Mouse (Mus musculus): ENCODE measurements around the gene Hist1h2ad. TPM values are rescaled to one million over a fixed set of nuclear protein-coding genes. Genes with fewer than 3 reads are reported as not detected.
"Not testable (repeated sequence)": the region's sequence is repeated elsewhere in the genome, so short reads cannot be mapped to it uniquely, and the experiment has no call there.

Gene Hist1h2ad
- polyA plus RNA-seq, 1 experiment from 2014 or later, result 0.90 TPM

DNA sequence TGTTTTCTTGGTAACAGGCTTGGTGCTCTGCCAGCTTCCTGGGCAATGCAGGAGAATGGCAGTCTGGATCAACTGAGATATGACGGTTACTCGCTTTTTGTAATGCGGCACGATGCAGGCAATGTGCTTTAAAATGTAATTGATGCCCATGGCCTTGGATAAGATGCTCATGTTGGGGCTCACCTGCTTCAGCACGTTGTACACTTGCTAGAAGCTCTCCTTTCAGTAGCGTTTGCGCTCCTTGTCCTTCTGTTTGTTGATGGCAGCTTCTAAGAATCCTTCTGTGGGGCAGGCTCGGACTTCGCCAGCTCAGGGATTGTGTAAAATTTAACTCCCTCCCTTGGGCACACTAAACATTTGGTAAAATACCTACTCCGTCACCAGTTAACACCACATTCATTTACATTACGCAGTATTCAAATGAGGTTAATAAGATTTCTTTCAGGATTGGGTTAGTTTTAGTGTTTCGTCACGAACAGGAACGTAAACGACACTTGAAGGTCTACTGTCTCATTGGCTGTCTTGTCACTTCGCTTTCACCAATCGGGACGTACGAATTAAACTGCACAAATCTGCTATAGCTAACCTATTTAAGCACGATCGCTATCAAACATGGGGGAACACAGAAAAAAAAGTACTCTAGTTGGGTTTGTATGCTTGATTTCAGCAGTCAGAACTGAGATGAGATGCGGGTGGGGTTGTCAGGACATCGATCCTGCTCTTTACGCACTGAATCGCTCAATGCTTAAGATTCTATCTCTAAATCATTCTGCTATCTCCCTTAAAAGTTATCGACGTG is 46.8 kb downstream of the Hist1h2ad start, which contains the start of gene Hist1h2be:
Gene Hist1h2be, minus strand, starts transcription at position 392 of the 799 bp plus-strand sequence.
- Histone ChIP-seq H3K9ac (ENCODE audit: low read length) (peak within 1 kb of the TSS; percentile 94), H3K27ac (ENCODE audit: low read depth, low read length) (peak within 1 kb of the TSS; percentile 96), H3K9me3 (ENCODE audit: control insufficient read depth, low read length) (no peaks in the 10 kb centered on the region), H3K4me2 (ENCODE audit: low read depth) (peak within 1 kb of the TSS; percentile 98), H3K4me1 (ENCODE audit: control insufficient read depth, insufficient read depth, low read length) (no peaks in the 10 kb centered on the region), H3K27me3 (ENCODE audit: control insufficient read depth, insufficient read depth, low read length) (no peaks in the 10 kb centered on the region), H3K4me3 (ENCODE audit: low read depth, low read length) (peak within 1 kb of the TSS; percentile 69), H3K36me3 (ENCODE audit: control insufficient read depth, insufficient read depth, low read length) (no peaks in the 10 kb centered on the region)
- peak; percentile 60 for ATAC-seq (ENCODE audit: insufficient read depth, low FRiP score, low TSS enrichment)
- DNase-seq (ENCODE audit: low spot score), result peak; percentile 77
- 2% methylated on average over 27 of the region's 27 CpGs for WGBS

GRCm38 (mm10) chr13:23621532-23622174 is 47.5 kb downstream of the Hist1h2ad start:
- Histone ChIP-seq H3K27ac (ENCODE audit: low read depth, low read length) (peak overlapping the region; percentile 96), H3K4me2 (ENCODE audit: low read depth) (peak overlapping the region; percentile 98), H3K9me3 (ENCODE audit: control insufficient read depth, low read length) (no peaks in the 10 kb centered on the region), H3K4me3 (ENCODE audit: low read depth, low read length) (peak overlapping the region; percentile 69), H3K36me3 (ENCODE audit: control insufficient read depth, insufficient read depth, low read length) (no peaks in the 10 kb centered on the region), H3K4me1 (ENCODE audit: control insufficient read depth, insufficient read depth, low read length) (no peaks in the 10 kb centered on the region), H3K9ac (ENCODE audit: low read length) (peak overlapping the region; percentile 94), H3K27me3 (ENCODE audit: control insufficient read depth, insufficient read depth, low read length) (no peaks in the 10 kb centered on the region)
- WGBS, result under 1% methylated on average over 18 of the region's 18 CpGs
- ATAC-seq (ENCODE audit: insufficient read depth, low FRiP score, low TSS enrichment), result peak; percentile 78
- peak; percentile 78 for DNase-seq (ENCODE audit: low spot score)

GRCm38 (mm10) chr13:23622175-23622671 is 48.0 kb downstream of the Hist1h2ad start, which contains the start of gene Hist1h1e:
Gene Hist1h1e (minus strand): TSS chr13:23622558.
- H3K36me3 ChIP-seq (ENCODE audit: control insufficient read depth, insufficient read depth, low read length), result not testable (repeated sequence)

DNA sequence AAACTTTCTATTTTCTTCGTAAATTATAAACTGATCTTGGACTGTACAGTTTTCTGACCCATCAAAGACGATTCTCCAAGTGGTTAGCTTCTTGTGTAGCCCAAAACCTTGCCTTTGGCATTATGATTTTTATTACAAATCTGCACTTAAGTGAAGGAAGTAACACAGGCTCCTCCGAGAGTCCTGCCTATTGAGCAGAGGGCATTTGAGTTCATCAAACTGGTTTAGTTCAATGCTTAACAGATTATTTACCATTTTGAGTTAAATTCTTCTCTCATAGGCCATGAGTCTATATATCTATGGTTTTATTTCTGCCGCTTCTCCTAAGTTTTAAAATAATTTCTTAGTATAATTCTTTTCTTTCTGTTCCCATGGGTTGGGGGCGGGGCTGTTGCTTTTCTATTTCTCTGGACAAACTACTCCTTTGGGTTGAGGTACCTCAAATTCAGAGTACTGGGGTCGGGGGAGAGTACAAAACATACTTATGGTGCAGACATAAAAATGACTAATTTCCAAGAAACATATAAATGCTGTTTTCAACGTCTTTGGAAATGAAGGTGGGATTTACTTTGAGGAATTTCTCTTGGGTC is 48.8 kb downstream of the Hist1h2ad start:
- 32% methylated on average over 7 of the region's 7 CpGs for WGBS
- no peak for DNase-seq (ENCODE audit: low spot score)
- Histone ChIP-seq H3K36me3 (ENCODE audit: control insufficient read depth, insufficient read depth, low read length) (no peaks in the 10 kb centered on the region), H3K9ac (ENCODE audit: low read length) (peak overlapping the region; percentile 94), H3K4me2 (ENCODE audit: low read depth) (peak overlapping the region; percentile 98), H3K27ac (ENCODE audit: low read depth, low read length) (peak overlapping the region; percentile 96), H3K4me1 (ENCODE audit: control insufficient read depth, insufficient read depth, low read length) (no peaks in the 10 kb centered on the region), H3K9me3 (ENCODE audit: control insufficient read depth, low read length) (no peaks in the 10 kb centered on the region), H3K4me3 (ENCODE audit: low read depth, low read length) (peak overlapping the region; percentile 69), H3K27me3 (ENCODE audit: control insufficient read depth, insufficient read depth, low read length) (no peaks in the 10 kb centered on the region)
- no peak for ATAC-seq (ENCODE audit: insufficient read depth, low FRiP score, low TSS enrichment)

More at GRCm38 (mm10) chr13:23622175-23622671, 48.0 kb downstream of the Hist1h2ad start, which contains the start of gene Hist1h1e:
- H3K4me2 ChIP-seq (ENCODE audit: low read depth), result peak within 1 kb of the TSS; percentile 98
- H3K4me3 ChIP-seq (ENCODE audit: low read depth, low read length), result peak within 1 kb of the TSS; percentile 69
- H3K27ac ChIP-seq (ENCODE audit: low read depth, low read length), result peak within 1 kb of the TSS; percentile 96
- H3K4me1 ChIP-seq (ENCODE audit: control insufficient read depth, insufficient read depth, low read length); H3K27me3 ChIP-seq (ENCODE audit: control insufficient read depth, insufficient read depth, low read length); H3K9me3 ChIP-seq (ENCODE audit: control insufficient read depth, low read length): not testable (repeated sequence)
- DNase-seq (ENCODE audit: low spot score), result peak; percentile 94
- peak; percentile 97 for ATAC-seq (ENCODE audit: insufficient read depth, low FRiP score, low TSS enrichment)
- peak within 1 kb of the TSS; percentile 94 for H3K9ac ChIP-seq (ENCODE audit: low read length)
- WGBS, result under 1% methylated on average over 43 of the region's 53 CpGs

Small RNAs within 50 kb of the gene (microRNA-seq; reads per million reads assigned to microRNA genes)
- not detected for gene Gm44297
- gene Gm44359, result not detected
- not detected for gene Gm44394

Other genes starting within 250 kb of the Hist1h2ad start
- 62.0 and 62.7 TPM in 2 replicates for gene Zfp322a, start 205.2 kb upstream of the Hist1h2ad start, polyA plus RNA-seq (2014; fragmentation: Nextera tagmentation; extraction: Ambion mirVana)
- 13.3 and 13.7 TPM in 2 replicates for gene Abt1, start 150.5 kb upstream of the Hist1h2ad start, polyA plus RNA-seq (2014; fragmentation: Nextera tagmentation; extraction: Ambion mirVana)
- 0.16 TPM in 1 of 2 replicates, not detected in the other for gene Btn1a1, start 108.5 kb upstream of the Hist1h2ad start, polyA plus RNA-seq (2014; fragmentation: Nextera tagmentation; extraction: Ambion mirVana)
- gene Btn2a2, start 85.5 kb upstream of the Hist1h2ad start, polyA plus RNA-seq (2014; fragmentation: Nextera tagmentation; extraction: Ambion mirVana), result 0.65 and 0.81 TPM in 2 replicates
- 3.4 and 6.8 TPM in 2 replicates for gene Hist1h4h, start 43.3 kb upstream of the Hist1h2ad start, polyA plus RNA-seq (2014; fragmentation: Nextera tagmentation; extraction: Ambion mirVana)
- gene Hist1h2af, start 40.5 kb upstream of the Hist1h2ad start, polyA plus RNA-seq (2014; fragmentation: Nextera tagmentation; extraction: Ambion mirVana), result 1.6 and 2.1 TPM in 2 replicates
- gene Hist1h3g, start 39.0 kb upstream of the Hist1h2ad start, polyA plus RNA-seq (2014; fragmentation: Nextera tagmentation; extraction: Ambion mirVana), result 3.3 and 4.3 TPM in 2 replicates
- gene Hist1h2bh, start 31.0 kb upstream of the Hist1h2ad start, polyA plus RNA-seq (2014; fragmentation: Nextera tagmentation; extraction: Ambion mirVana), result 0.82 and 1.3 TPM in 2 replicates
- gene Hist1h3f, start 30.3 kb upstream of the Hist1h2ad start, polyA plus RNA-seq (2014; fragmentation: Nextera tagmentation; extraction: Ambion mirVana), result 0.51 and 1.4 TPM in 2 replicates
- gene Hist1h4f, start 22.7 kb upstream of the Hist1h2ad start, polyA plus RNA-seq (2014; fragmentation: Nextera tagmentation; extraction: Ambion mirVana), result 0.94 and 1.5 TPM in 2 replicates
- 0.58 TPM in 2 replicates for gene Hist1h1d, start 21.1 kb upstream of the Hist1h2ad start, polyA plus RNA-seq (2014; fragmentation: Nextera tagmentation; extraction: Ambion mirVana)
- gene Hist1h3e, start 12.0 kb upstream of the Hist1h2ad start, polyA plus RNA-seq (2014; fragmentation: Nextera tagmentation; extraction: Ambion mirVana), result 6.4 and 6.9 TPM in 2 replicates
- gene Hist1h2ae, start 3.2 kb upstream of the Hist1h2ad start, polyA plus RNA-seq (2014; fragmentation: Nextera tagmentation; extraction: Ambion mirVana), result 61.5 and 64.3 TPM in 2 replicates
- gene Hist1h2bg, start 3.0 kb upstream of the Hist1h2ad start, polyA plus RNA-seq (2014; fragmentation: Nextera tagmentation; extraction: Ambion mirVana), result 6.9 and 10.2 TPM in 2 replicates
- gene Hist1h2bf, start 185 bp upstream of the Hist1h2ad start, polyA plus RNA-seq (2014; fragmentation: Nextera tagmentation; extraction: Ambion mirVana), result 3.4 and 4.1 TPM in 2 replicates
- 8.1 and 10.4 TPM in 2 replicates for gene Hist1h3d, start 1.4 kb downstream of the Hist1h2ad start, polyA plus RNA-seq (2014; fragmentation: Nextera tagmentation; extraction: Ambion mirVana)
- gene Hist1h4d, start 7.2 kb downstream of the Hist1h2ad start, polyA plus RNA-seq (2014; fragmentation: Nextera tagmentation; extraction: Ambion mirVana), result 89.4 and 91.9 TPM in 2 replicates
- 1.7 and 1.8 TPM in 2 replicates for gene Hist1h2be, start 46.7 kb downstream of the Hist1h2ad start, polyA plus RNA-seq (2014; fragmentation: Nextera tagmentation; extraction: Ambion mirVana)
- 16.3 and 18.2 TPM in 2 replicates for gene Hist1h1e, start 48.2 kb downstream of the Hist1h2ad start, polyA plus RNA-seq (2014; fragmentation: Nextera tagmentation; extraction: Ambion mirVana)
- gene Hist1h2ac, start 109.6 kb downstream of the Hist1h2ad start, polyA plus RNA-seq (2014; fragmentation: Nextera tagmentation; extraction: Ambion mirVana), result 0.92 and 0.97 TPM in 2 replicates
- 21.3 and 22.2 TPM in 2 replicates for gene Hist1h2bc, start 109.8 kb downstream of the Hist1h2ad start, polyA plus RNA-seq (2014; fragmentation: Nextera tagmentation; extraction: Ambion mirVana)
- not detected in 2 replicates for gene Hist1h1t, start 121.4 kb downstream of the Hist1h2ad start, polyA plus RNA-seq (2014; fragmentation: Nextera tagmentation; extraction: Ambion mirVana)
- 4.1 and 5.2 TPM in 2 replicates for gene Hist1h4c, start 124.1 kb downstream of the Hist1h2ad start, polyA plus RNA-seq (2014; fragmentation: Nextera tagmentation; extraction: Ambion mirVana)
- gene Hfe, start 136.5 kb downstream of the Hist1h2ad start, polyA plus RNA-seq (2014; fragmentation: Nextera tagmentation; extraction: Ambion mirVana), result 3.2 and 3.3 TPM in 2 replicates
- 12.2 and 15.3 TPM in 2 replicates for gene Hist1h1c, start 164.4 kb downstream of the Hist1h2ad start, polyA plus RNA-seq (2014; fragmentation: Nextera tagmentation; extraction: Ambion mirVana)
- 8.3 and 10.6 TPM in 2 replicates for gene Hist1h3c, start 171.2 kb downstream of the Hist1h2ad start, polyA plus RNA-seq (2014; fragmentation: Nextera tagmentation; extraction: Ambion mirVana)
- gene Hist1h2bb, start 172.4 kb downstream of the Hist1h2ad start, polyA plus RNA-seq (2014; fragmentation: Nextera tagmentation; extraction: Ambion mirVana), result 2.4 and 2.9 TPM in 2 replicates
- gene Hist1h2ab, start 176.7 kb downstream of the Hist1h2ad start, polyA plus RNA-seq (2014; fragmentation: Nextera tagmentation; extraction: Ambion mirVana), result 33.1 and 47.3 TPM in 2 replicates
- gene Hist1h3b, start 177.9 kb downstream of the Hist1h2ad start, polyA plus RNA-seq (2014; fragmentation: Nextera tagmentation; extraction: Ambion mirVana), result 6.2 and 8.4 TPM in 2 replicates
- gene Hist1h4b, start 182.6 kb downstream of the Hist1h2ad start, polyA plus RNA-seq (2014; fragmentation: Nextera tagmentation; extraction: Ambion mirVana), result 4.3 and 9.0 TPM in 2 replicates
- not detected in 2 replicates for gene Hist1h4a, start 186.8 kb downstream of the Hist1h2ad start, polyA plus RNA-seq (2014; fragmentation: Nextera tagmentation; extraction: Ambion mirVana)
- 2.3 and 4.3 TPM in 2 replicates for gene Hist1h3a, start 188.0 kb downstream of the Hist1h2ad start, polyA plus RNA-seq (2014; fragmentation: Nextera tagmentation; extraction: Ambion mirVana)
- 1.1 and 3.6 TPM in 2 replicates for gene Hist1h1a, start 189.3 kb downstream of the Hist1h2ad start, polyA plus RNA-seq (2014; fragmentation: Nextera tagmentation; extraction: Ambion mirVana)
- not detected in 2 replicates for gene Trim38, start 195.5 kb downstream of the Hist1h2ad start, polyA plus RNA-seq (2014; fragmentation: Nextera tagmentation; extraction: Ambion mirVana)
- not detected in 2 replicates for gene Slc17a2, start 232.6 kb downstream of the Hist1h2ad start, polyA plus RNA-seq (2014; fragmentation: Nextera tagmentation; extraction: Ambion mirVana)

Data from neural tube, embryonic 11.5 days (tissue).